Mouse (Mus musculus): ENCODE measurements at regions not wholly inside any gene's neighbourhood (a gene's known extent, or its start where the extent isn't known, plus 50 kb on each side); places are given as distances from the start of the nearest gene placed in this dataset.

DNA sequence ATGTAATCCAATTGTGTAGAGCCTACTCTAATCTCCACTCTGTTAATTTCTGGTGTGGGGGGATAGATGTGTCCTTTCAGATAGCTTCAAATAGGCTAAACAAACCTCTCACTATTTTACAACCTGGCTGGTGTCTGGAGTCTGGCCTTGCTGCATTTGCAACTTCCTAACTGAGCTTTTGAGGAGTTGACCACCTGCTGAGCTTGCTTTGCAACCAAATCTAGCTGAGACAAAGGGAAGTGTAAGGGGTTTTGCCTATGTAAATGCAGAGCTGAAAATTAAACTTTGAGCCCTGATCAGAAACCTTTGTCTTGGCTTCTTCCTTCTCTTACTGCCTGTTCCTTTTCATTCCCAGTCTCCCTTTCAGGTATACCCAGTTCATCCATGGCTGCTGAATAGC, 404.3 kb downstream of the Cetn3 start:
- H3K4me3 ChIP-seq = no peak overlapping the region
- H3K4me1 ChIP-seq = no peaks in the 10 kb centered on the region
- no peaks in the 10 kb centered on the region for H3K9me3 ChIP-seq
- no peak overlapping the region for H3K9ac ChIP-seq
- H3K27ac ChIP-seq = no peak overlapping the region
- no peaks in the 10 kb centered on the region for H3K27me3 ChIP-seq
- H3K4me2 ChIP-seq = no peak overlapping the region
- H3K36me3 ChIP-seq = no peaks in the 10 kb centered on the region
- no peak for ATAC-seq (ENCODE audit: borderline replicate concordance, extremely low read depth, low FRiP score, low TSS enrichment)

DNA sequence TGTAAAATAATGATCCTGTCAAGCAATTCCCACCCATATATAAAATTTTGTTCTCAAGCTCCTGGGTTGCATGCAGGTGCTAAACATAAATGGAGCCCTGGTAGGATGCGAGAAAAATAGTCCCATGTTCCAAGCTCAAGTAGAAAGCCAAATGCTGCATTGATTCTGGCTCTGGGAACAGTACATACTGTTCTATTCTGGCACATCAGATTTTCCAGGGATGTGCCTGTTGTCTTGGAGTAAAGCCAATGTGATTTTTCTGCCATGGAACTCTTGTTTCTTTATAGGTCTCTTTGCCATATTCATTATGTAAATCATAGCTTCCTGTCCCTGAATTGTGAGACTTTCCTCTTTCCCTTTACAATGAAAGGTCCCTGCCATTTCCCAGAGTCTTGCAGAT, 417.9 kb downstream of the Cetn3 start:
- H3K36me3 ChIP-seq = no peaks in the 10 kb centered on the region
- H3K4me2 ChIP-seq = no peak overlapping the region
- no peaks in the 10 kb centered on the region for H3K9me3 ChIP-seq
- no peaks in the 10 kb centered on the region for H3K27me3 ChIP-seq
- no peak overlapping the region for H3K27ac ChIP-seq
- WGBS = 89% methylated on average over 1 of the region's 1 CpGs
- H3K4me1 ChIP-seq = no peaks in the 10 kb centered on the region
- H3K4me3 ChIP-seq = no peak overlapping the region
- no peak overlapping the region for H3K9ac ChIP-seq
- no peak for ATAC-seq (ENCODE audit: borderline replicate concordance, extremely low read depth, low FRiP score, low TSS enrichment)

DNA sequence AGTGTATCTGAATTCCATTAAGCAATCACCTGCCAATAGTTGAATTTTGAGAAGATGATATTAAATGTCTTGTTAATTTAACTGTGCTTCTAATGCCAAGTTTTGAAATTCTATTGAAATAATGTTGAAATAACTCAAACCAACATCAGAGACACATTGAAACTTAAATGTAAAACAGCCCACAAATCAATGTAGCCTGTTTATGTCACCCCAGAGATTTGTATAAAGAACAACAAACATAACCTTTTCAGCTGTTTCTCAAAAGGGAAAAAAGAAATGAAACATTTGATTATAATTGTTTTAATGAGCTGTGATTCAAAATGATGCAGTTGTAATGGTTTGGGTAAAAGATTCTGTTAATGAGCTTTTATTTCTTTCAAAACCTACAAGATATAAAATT, 442.6 kb downstream of the Cetn3 start:
- H3K27ac ChIP-seq = no peak overlapping the region
- no peak; the same call in 1 of the 2 replicates for ATAC-seq (ENCODE audit: borderline replicate concordance, extremely low read depth, low FRiP score, low TSS enrichment)
- H3K9ac ChIP-seq = no peak overlapping the region
- no peak overlapping the region for H3K4me2 ChIP-seq
- H3K9me3 ChIP-seq = no peaks in the 10 kb centered on the region
- H3K4me3 ChIP-seq = no peak overlapping the region
- H3K27me3 ChIP-seq = no peaks in the 10 kb centered on the region
- H3K36me3 ChIP-seq = no peaks in the 10 kb centered on the region
- no peaks in the 10 kb centered on the region for H3K4me1 ChIP-seq

DNA sequence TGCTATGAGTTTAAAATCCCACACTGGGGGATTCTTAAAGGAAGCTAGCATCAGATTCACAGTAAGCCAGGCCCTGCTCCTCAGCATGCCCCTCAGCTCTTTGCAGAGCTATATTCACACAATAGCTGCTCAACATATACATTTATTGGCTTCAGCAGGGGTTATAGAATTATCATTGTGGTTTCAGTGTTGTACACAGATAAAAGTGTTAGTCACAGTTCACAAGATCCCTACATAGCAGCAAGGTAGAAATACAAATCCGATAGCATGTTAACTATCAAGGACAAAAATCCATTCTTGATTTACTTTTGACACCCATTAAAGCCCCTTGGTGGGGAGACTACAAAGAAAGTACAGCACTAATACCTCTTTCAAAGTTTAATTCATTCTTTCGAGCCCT, 451.0 kb downstream of the Cetn3 start:
- no peak for ATAC-seq (ENCODE audit: borderline replicate concordance, extremely low read depth, low FRiP score, low TSS enrichment)
- 80% methylated on average over 2 of the region's 2 CpGs for WGBS
- H3K9me3 ChIP-seq = no peaks in the 10 kb centered on the region
- H3K4me2 ChIP-seq = no peak overlapping the region
- no peak overlapping the region for H3K4me3 ChIP-seq
- no peak overlapping the region for H3K9ac ChIP-seq
- H3K27ac ChIP-seq = no peak overlapping the region
- no peaks in the 10 kb centered on the region for H3K27me3 ChIP-seq
- no peaks in the 10 kb centered on the region for H3K36me3 ChIP-seq
- no peaks in the 10 kb centered on the region for H3K4me1 ChIP-seq

DNA sequence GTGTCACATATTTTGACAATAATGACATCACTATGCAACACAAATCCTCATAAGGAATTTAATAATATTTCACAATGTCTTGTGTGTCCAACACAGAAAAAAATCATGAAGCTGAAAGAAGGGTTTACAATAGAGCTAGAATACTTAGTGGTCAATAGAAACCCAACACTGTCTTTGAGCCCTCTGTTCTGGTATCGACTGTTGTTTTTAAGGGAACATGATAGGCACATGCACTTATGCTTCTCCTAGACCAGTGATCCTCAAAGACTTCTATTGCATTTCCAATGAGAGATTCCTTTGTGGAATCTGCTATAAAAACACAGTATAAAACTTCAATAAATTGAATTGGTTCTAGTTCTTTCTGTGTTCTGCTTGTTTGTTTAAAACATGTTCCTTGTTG, 463.4 kb downstream of the Cetn3 start:
- Histone ChIP-seq H3K4me3 (no peak overlapping the region), H3K9ac (no peak overlapping the region), H3K27me3 (no peaks in the 10 kb centered on the region), H3K4me1 (no peaks in the 10 kb centered on the region), H3K36me3 (no peaks in the 10 kb centered on the region), H3K9me3 (no peaks in the 10 kb centered on the region), H3K4me2 (no peak overlapping the region), H3K27ac (no peak overlapping the region)
- 84% methylated on average over 1 of the region's 1 CpGs for WGBS
- ATAC-seq (ENCODE audit: borderline replicate concordance, extremely low read depth, low FRiP score, low TSS enrichment) = no peak

DNA sequence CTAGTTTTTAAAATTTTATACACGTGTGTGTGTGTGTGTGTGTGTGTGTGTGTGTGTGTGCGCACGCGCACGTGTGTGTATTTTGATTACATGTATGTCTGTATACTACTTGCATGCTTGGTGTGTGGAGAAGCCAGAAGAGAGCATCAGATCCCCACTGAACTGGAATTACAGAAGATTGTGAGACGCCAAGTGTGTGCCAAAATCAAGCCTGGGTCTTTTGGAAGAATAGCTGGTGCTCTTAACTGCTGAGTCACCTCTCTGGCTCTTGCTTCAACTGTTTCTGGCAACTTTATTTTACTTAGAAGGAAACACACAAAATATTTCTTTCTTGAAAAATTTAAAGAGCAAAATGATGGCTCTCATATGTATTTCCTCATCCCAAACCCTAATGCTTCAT, 467.5 kb downstream of the Cetn3 start:
- H3K27me3 ChIP-seq = no peaks in the 10 kb centered on the region
- H3K4me2 ChIP-seq = no peak overlapping the region
- ATAC-seq (ENCODE audit: borderline replicate concordance, extremely low read depth, low FRiP score, low TSS enrichment) = no peak
- H3K9ac ChIP-seq = no peak overlapping the region
- no peaks in the 10 kb centered on the region for H3K9me3 ChIP-seq
- 90% methylated on average over 6 of the region's 6 CpGs for whole genome bisulfite sequencing
- no peak overlapping the region for H3K4me3 ChIP-seq
- H3K4me1 ChIP-seq = no peaks in the 10 kb centered on the region
- no peaks in the 10 kb centered on the region for H3K36me3 ChIP-seq
- H3K27ac ChIP-seq = no peak overlapping the region

DNA sequence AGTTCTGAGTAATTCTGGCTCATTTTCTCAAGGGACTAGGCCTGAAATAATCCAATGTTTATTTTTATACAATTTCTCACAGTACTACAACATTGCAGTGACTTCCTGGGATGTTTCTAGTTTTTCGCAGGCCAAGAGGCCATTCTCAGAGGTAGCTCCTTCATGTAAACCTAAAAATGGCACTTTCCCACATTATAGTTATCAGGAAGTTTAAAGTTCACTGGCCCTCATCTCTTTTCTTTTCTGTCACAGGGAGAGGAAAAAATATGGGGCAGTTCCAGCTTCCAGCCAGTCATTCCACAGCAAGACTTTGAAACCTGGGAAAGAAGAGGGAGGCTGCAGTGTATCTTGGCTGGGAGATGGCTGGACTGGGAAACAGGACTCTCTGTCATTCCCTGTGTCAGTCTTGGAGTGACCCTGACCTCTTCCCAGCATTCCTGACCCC, 475.6 kb downstream of the Cetn3 start:
- no peaks in the 10 kb centered on the region for H3K9me3 ChIP-seq
- no peaks in the 10 kb centered on the region for H3K4me1 ChIP-seq
- ATAC-seq (ENCODE audit: borderline replicate concordance, extremely low read depth, low FRiP score, low TSS enrichment) = no peak
- WGBS = 51% methylated on average over 1 of the region's 1 CpGs
- H3K36me3 ChIP-seq = no peaks in the 10 kb centered on the region
- H3K4me3 ChIP-seq = no peak overlapping the region
- H3K9ac ChIP-seq = no peak overlapping the region
- H3K4me2 ChIP-seq = no peak overlapping the region
- H3K27me3 ChIP-seq = no peaks in the 10 kb centered on the region
- H3K27ac ChIP-seq = no peak overlapping the region

DNA sequence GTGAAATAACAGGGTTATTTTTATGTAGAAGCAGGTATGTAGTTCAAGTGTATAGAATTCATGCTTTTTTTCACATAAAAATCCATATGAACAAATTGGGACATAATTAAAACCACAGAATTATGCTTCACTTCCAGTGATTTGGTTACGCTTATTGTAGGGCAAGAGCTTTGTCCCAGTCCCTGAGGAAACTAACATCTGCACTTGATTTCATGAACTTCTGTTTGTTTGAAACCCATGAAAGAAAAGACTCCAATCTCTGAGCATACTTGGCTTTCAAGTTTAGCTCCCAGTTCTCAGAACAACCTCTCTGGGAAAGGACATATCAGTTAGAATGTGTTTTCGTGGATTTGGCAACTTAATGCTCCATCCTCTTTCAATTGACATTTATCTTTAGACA, 481.4 kb downstream of the Cetn3 start:
- H3K9ac ChIP-seq = no peak overlapping the region
- ATAC-seq (ENCODE audit: borderline replicate concordance, extremely low read depth, low FRiP score, low TSS enrichment) = no peak
- H3K9me3 ChIP-seq = no peaks in the 10 kb centered on the region

DNA sequence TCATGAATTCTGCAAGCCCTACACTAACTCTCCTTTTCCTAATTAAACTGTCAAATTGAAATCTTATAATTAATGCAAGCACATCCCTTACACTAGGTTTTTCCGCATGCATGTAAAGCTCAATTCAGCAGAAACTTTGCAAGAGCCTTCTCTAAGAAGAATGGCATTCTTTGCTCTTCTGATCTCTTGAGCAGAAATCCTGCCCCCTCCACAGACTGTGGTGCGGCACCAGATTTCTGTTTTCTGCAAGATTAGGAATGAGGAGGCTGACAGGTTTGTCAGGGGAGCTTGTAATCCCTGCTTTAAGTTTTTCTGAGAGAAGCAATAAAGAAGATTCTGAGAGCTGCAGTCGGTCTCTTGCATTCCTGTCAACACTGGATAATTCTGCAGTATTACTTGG, 482.3 kb downstream of the Cetn3 start:
- WGBS = 57% methylated on average over 3 of the region's 3 CpGs

More for the DNA sequence above, 481.4 kb downstream of the Cetn3 start:
- Histone ChIP-seq H3K27me3 (no peaks in the 10 kb centered on the region), H3K4me1 (no peaks in the 10 kb centered on the region), H3K27ac (no peak overlapping the region), H3K36me3 (no peaks in the 10 kb centered on the region), H3K4me2 (no peak overlapping the region), H3K4me3 (no peak overlapping the region)
- 77% methylated on average over 2 of the region's 2 CpGs for WGBS

DNA sequence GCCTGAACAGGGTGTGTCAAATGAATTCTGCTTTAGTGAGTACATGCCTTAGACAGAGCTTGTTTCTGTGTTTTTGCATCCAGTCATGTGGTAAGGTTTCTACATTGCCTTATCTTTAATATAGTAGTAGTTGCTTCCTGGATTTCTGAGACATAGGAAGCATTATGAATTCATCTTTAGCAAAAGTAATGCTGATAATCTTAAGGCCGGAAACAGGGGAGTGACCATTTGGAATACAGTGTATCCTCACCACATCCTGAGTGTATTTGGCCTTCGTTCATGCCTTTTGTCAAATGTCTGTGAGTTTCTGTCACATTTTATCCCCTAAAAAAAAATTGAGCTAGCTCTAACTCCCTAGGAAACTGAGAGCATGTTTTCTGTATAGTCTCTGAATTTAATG, 482.9 kb downstream of the Cetn3 start:
- Histone ChIP-seq H3K9me3 (no peaks in the 10 kb centered on the region), H3K9ac (no peak overlapping the region), H3K27me3 (no peaks in the 10 kb centered on the region), H3K36me3 (no peaks in the 10 kb centered on the region), H3K4me1 (no peaks in the 10 kb centered on the region), H3K27ac (no peak overlapping the region), H3K4me2 (no peak overlapping the region), H3K4me3 (no peak overlapping the region)
- 64% methylated on average over 2 of the region's 2 CpGs for WGBS
- ATAC-seq (ENCODE audit: borderline replicate concordance, extremely low read depth, low FRiP score, low TSS enrichment) = no peak

More for the DNA sequence above, 482.3 kb downstream of the Cetn3 start:
- Histone ChIP-seq H3K4me1 (no peaks in the 10 kb centered on the region), H3K27ac (no peak overlapping the region), H3K4me3 (no peak overlapping the region), H3K9me3 (no peaks in the 10 kb centered on the region), H3K4me2 (no peak overlapping the region), H3K36me3 (no peaks in the 10 kb centered on the region), H3K27me3 (no peaks in the 10 kb centered on the region), H3K9ac (no peak overlapping the region)
- no peak for ATAC-seq (ENCODE audit: borderline replicate concordance, extremely low read depth, low FRiP score, low TSS enrichment)

DNA sequence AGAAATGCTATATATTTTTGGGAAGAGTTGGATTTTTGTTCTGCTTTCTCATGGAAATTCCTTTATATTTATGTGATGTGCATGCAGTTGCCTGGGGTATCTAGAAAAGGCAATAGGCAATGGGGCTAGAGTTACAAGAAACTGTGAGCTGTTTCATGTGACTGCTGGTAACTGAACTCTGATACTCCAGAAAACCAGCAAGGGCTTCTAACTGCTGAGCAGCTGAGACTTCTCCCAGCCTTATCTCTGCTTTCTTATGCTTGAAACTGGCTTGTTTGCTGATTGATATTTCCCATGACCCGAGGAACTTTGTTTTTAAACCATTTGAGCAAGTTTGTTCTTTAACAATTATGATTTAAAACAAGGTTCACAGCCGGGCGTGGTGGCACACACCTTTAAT, 491.9 kb downstream of the Cetn3 start:
- WGBS = 42% methylated on average over 3 of the region's 3 CpGs
- Histone ChIP-seq H3K9me3 (no peaks in the 10 kb centered on the region), H3K27ac (no peak overlapping the region), H3K27me3 (no peaks in the 10 kb centered on the region), H3K4me2 (no peak overlapping the region), H3K4me1 (no peaks in the 10 kb centered on the region), H3K9ac (no peak overlapping the region), H3K36me3 (no peaks in the 10 kb centered on the region), H3K4me3 (no peak overlapping the region)
- ATAC-seq (ENCODE audit: borderline replicate concordance, extremely low read depth, low FRiP score, low TSS enrichment) = no peak

DNA sequence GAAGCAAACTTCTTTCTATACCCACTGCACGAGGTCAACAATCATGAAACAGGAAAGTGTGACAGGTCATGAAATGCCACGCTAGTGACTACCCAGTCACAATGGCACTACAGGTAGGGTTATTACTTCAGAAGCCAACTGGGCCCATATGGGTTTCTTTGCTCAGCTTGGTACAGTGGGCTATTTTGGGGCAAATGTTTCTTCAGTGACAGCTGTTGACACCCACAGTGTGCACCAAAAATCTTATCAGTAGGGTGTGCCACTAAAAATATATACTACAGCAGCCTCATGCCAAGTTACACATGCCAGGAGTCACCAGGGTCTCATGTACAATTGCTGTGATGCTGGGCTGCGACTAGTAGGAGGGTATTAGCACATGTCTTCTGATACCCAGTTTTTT, 493.1 kb downstream of the Cetn3 start:
- H3K4me2 ChIP-seq = no peak overlapping the region
- no peak overlapping the region for H3K27ac ChIP-seq
- ATAC-seq (ENCODE audit: borderline replicate concordance, extremely low read depth, low FRiP score, low TSS enrichment) = no peak
- H3K27me3 ChIP-seq = no peaks in the 10 kb centered on the region
- no peaks in the 10 kb centered on the region for H3K9me3 ChIP-seq
- no peaks in the 10 kb centered on the region for H3K36me3 ChIP-seq
- WGBS = 80% methylated on average over 3 of the region's 3 CpGs
- H3K4me1 ChIP-seq = no peaks in the 10 kb centered on the region
- H3K4me3 ChIP-seq = no peak overlapping the region
- no peak overlapping the region for H3K9ac ChIP-seq

DNA sequence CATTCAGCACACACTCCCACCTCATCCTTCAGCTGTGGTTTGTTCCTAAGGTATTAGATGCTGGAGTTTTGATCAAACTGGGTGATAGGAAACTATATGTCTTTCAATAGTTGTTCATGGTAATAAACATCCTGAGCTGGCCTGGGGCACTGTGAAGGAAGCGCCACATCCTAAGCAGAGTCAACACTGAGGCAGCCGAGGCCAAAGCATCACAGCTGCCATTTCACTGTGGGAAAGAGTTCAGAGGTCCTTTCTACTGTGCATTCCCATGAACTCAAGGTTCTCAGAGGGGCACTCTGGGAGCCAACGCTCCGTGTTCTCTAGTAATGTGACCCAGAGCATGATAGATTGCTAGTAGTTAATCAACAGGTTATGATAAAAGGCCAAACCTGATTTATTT, 497.9 kb downstream of the Cetn3 start:
- no peak overlapping the region for H3K4me2 ChIP-seq
- WGBS = 34% methylated on average over 4 of the region's 4 CpGs
- no peak overlapping the region for H3K9ac ChIP-seq
- H3K4me3 ChIP-seq = no peak overlapping the region
- no peak for ATAC-seq (ENCODE audit: borderline replicate concordance, extremely low read depth, low FRiP score, low TSS enrichment)
- no peaks in the 10 kb centered on the region for H3K9me3 ChIP-seq
- no peaks in the 10 kb centered on the region for H3K4me1 ChIP-seq
- no peak overlapping the region for H3K27ac ChIP-seq
- no peaks in the 10 kb centered on the region for H3K36me3 ChIP-seq
- H3K27me3 ChIP-seq = no peaks in the 10 kb centered on the region
